Mouse (Mus musculus) thymus, postnatal 14 days (tissue): ENCODE measurements around the gene Cyp3a13.
"Not testable (repeated sequence)": the region's sequence is repeated elsewhere in the genome, so short reads cannot be mapped to it uniquely, and the experiment has no call there.

Experiments used
- DNase-seq: peaks from one replicate; pipeline ENCODE4 v3.0.0; 2021

Cyp3a13 gene

DNA sequence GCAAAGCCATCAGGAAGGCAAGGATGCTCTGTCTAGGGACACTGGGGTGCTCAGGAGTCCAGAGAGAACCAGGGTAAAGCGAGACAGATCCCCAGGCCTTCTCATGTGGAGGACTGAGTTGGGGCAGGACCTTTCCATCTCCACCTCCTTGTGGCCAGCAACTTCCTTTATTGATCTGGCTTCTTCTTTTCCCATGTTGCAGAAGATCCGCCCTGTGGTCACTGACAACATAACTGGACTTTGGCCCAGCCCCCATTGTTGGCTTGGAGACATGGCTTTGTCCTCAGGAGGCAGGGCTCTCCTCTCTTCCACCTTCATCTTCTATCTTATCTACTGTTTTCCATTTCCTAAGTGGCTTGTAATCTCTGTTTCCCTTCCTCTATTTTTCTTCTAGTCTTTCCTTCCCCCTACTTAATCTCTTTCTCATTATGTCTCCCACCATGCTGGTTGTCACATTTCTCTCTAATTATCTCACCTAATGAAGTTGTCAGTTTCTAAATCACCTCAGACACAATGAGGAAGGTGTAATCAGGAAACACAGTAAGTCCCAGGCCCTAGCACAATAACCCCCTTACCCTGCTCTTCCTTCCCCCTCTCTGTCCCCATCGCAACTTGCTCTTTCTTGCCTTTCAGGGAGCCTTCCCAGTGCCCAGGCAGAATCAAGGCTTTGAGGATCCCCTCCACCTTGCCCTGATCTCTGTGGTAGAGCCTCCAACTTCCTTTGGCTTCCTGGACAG is 49.6 kb downstream of the Cyp3a13 start, which contains the start of gene Pilrb2:
TSS of gene Pilrb2 (minus strand) at position 172 of the 737 bp plus-strand sequence.
- not testable (repeated sequence) for DNase-seq

- not testable (repeated sequence) for DNase-seq
Measured at GRCm38 (mm10) chr5:137868600-137868999, 52.8 kb downstream of the Cyp3a13 start.

- not testable (repeated sequence) for DNase-seq
Measured at GRCm38 (mm10) chr5:137864008-137864407, 57.4 kb downstream of the Cyp3a13 start.

DNA sequence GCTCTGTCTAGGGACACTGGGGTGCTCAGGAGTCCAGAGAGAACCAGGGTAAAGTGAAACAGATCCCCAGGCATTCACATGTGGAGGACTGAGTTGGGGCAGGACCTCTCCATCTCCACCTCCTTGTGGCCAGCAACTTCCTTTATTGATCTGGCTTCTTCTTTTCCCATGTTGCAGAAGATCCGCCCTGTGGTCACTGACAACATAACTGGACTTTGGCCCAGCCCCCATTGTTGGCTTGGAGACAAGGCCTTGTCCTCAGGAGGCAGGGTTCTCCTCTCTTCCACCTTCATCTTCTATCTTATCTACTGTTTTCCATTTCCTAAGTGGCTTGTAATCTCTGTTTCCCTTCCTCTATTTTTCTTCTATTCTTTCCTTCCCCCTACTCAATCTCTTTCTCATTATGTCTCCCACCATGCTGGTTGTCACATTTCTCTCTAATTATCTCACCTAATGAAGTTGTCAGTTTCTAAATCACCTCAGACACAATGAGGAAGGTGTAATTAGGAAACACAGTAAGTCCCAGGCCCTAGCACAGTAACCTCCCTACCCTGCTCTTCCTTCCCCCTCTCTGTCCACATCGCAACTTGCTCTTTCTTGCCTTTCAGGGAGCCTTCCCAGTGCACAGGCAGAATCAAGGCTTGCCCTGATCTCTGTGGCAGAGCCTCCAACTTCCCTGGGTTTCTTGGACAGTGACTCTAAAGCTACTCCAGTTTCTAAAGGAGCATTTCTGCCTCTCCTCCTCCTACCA is 63.3 kb downstream of the Cyp3a13 start, which contains the start of gene Pilrb1:
TSS of gene Pilrb1 (minus strand) at position 147 of the 751 bp plus-strand sequence.
- DNase-seq: not testable (repeated sequence)

GRCm38 (mm10) chr5:137856870-137857269 is 64.5 kb downstream of the Cyp3a13 start:
- peak; percentile 8 for DNase-seq

DNA sequence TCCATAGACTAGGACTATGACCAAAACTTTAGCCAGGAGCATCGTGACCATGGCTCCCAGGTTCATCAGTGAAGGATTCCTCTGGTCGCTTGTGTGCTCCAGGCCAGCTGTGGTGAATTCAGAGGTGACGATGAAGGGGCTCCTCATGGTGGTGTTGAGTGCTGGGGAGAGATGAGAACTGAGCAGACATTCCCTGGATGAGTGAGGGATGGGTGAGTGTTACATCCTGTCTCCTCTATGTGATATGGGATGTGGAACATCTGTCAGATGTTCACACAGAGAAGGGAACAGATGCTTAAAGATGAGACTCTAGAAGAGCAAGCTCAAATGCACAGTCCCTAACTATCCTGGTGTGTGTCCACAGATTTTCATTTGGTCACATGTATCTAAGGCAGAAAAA is 66.5 kb downstream of the Cyp3a13 start:
- not testable (repeated sequence) for DNase-seq

GRCm38 (mm10) chr5:137850313-137850712 is 71.1 kb downstream of the Cyp3a13 start:
- DNase-seq: not testable (repeated sequence)
